Mouse (Mus musculus) embryo, embryonic 11 days (tissue): ENCODE measurements around the gene Efcab9.
"Not testable (repeated sequence)": the region's sequence is repeated elsewhere in the genome, so short reads cannot be mapped to it uniquely, and the experiment has no call there.

Experiments used
- DNase-seq: peaks from one replicate; pipeline ENCODE4 v3.0.0-alpha.2; 2015

The Efcab9 gene

GRCm38 (mm10) chr11:32535646-32536045 is 3.8 kb upstream of the Efcab9 start:
- DNase-seq, result no peak

- DNase-seq, result no peak
These were observed 2.7 kb upstream of the Efcab9 start for GRCm38 (mm10) chr11:32534453-32535075.

GRCm38 (mm10) chr11:32533482-32534261 is 1.8 kb upstream of the Efcab9 start:
- DNase-seq, result peak; percentile 47

DNA sequence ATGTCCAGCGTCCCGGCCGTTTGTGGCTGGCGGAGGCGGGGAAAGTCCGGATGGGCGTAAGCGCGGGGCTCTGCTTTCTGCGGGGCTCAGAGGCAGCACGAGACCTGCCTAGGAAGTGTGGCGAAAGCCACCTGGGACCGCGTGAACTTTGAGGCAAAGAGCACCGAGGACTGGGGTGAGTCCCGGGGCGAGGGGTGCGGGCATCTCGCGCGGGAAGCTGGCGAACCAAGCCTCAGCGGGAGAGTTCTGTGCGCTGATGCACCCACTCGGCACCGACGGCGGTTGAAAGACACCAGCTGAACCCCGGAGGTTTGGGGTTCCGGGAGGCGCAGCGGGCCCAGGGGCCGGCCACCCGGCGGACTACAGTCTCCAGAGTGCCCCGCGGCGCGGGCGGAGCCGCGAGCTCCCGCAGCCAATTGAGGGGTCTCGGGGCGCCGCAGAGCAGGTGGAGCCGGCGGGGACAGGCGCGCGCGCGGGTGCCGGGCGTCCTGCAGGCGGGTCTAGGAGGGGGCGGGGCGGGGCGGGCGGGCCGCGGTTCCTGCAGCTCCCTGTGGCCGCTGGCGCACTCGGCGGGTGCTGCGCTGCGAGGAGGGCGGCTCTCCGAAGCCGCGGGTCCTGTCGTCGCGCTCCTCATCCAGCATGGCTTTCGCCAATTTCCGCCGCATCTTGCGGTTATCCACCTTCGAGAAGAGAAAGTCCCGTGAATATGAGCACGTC is 1.0 kb upstream of the Efcab9 start, which contains the start of gene Stk10:
Stk10 (plus strand) TSS at position 541 of the 717 bp plus-strand sequence.
- DNase-seq, result peak; percentile 94

GRCm38 (mm10) chr11:32530151-32530550 is 1.7 kb downstream of the Efcab9 start:
- no peak for DNase-seq

DNA sequence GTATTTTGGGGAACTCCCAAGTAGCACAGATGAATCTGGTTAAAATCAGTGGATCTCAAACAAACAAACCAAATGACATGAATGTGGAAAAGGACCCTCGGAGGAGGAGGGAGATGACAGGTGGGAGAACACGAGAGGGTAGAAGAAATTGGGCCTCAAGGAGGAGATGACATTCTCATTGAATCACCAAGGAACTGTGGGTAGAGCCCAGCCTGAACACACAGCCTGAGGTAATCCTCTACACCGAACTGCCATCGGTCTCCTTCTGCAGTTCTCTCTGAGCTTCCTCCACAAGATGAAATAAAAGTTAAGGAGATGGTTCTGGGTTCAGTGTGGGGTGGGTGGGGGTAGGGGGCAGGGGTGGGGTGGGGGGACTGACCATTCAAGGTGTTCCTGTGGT is 4.9 kb downstream of the Efcab9 start:
- no peak for DNase-seq

DNA sequence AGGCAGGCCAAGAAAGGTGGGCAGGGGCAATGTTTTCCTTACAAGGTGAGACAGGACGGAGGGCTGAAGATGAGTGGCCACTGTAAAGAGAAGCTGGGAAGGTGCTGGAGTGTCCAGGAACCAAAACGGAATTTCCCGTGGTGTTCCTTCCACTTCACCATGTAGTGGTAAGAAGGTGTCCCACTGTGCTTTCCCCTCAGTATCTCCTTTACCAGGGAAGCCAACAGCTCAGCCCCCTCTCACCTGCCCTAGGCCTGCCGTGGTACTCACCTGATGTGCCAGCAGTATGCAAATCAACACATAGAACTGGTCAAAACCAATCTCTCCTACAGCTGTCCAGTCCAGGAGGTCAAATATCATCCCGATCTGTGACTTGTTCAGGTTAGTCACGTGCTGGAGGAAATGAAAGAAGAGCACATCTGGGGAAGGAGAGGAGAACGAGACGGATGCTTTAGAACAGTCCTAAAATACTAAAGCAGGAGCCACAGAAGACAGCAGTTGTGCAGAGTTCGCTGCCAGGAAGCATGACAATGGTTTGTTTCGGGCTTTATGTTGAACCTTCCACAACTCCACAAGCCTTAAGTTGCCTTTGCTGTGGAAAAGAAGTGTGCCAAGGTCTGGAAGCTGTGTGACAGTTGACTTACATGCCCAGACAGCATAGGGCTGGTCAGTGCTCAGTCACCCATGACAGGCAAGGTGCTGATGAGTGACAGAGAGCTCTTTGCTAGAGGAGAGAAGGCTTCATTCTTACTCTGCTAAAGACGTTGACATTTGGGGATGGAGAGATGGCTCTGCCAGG is 7.6 kb downstream of the Efcab9 start:
- no peak for DNase-seq

DNA sequence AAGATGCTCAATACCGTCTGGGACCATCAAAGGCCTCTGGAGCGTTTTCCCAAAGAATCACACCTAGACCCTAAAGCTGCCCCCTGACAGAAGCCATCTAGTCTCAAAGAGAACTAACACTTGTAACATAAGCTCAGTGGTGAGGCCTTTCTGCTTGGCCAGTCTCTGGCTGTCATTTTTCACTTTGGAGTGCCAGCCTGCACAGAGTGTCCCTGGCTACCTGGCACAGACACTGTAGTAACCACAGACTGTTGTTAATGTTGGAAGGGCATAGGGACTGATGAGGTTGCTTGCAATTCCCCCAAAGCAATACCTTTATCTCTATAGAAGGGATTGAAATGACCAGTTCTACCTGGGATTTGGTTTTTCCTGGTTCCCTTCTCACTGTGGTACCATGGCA is 10.6 kb downstream of the Efcab9 start:
- no peak for DNase-seq

DNA sequence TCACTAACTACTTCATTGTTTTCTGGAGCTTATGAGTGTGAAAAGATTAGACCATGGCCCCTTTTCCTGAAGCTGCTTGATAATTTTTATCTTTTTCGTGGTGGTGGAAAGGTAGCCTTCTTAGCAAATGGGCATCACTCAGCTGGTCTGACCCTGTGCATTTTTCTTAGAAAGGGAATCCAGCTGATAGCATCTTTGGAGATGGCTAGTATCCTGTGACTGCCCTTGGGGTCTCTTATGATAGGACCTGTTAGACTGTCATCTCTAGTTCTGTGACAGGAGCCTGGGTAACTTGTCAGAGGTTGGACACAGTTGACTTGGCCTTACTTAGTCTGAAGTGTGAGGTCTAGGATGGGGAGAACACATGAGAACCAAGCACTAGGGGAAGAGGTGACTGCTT is 12.5 kb downstream of the Efcab9 start:
- DNase-seq, result no peak

DNA sequence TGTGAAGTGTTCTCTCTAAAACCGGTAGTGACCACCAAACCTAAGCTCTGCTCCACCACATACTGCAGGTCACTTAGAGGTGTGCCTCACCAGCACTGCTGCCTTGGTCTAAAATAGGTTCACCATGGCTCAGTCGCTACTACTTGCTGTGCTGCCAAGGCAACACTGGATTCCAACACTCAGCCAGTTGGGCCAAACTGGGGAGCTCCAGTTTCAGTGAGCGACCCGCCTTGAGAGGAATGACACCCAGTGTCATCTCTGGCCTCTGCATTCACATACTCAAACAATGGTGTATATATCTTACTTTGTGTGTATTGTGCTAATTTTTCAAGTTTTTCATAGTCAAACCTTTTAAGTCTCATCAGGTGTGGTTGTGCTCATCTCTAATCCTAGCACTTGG is 13.1 kb downstream of the Efcab9 start:
- DNase-seq, result no peak

GRCm38 (mm10) chr11:32516916-32517712 is 14.8 kb downstream of the Efcab9 start:
- DNase-seq, result no peak

DNA sequence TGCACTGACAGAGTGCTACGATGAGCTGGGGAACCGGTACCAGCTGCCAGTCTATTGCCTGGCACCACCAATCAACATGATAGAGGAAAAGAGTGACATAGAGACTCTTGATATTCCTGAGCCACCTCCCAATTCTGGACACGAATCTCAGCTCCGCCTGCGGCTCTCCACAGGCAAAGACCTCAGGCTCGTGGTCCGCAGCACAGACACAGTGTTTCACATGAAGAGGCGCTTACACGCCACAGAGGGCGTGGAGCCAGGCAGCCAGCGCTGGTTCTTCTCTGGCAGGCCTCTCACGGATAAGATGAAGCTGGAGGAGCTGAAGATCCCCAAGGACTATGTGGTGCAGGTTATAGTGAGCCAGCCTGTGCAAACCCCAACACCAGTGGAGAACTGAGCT is 15.8 kb downstream of the Efcab9 start:
- no peak for DNase-seq

DNA sequence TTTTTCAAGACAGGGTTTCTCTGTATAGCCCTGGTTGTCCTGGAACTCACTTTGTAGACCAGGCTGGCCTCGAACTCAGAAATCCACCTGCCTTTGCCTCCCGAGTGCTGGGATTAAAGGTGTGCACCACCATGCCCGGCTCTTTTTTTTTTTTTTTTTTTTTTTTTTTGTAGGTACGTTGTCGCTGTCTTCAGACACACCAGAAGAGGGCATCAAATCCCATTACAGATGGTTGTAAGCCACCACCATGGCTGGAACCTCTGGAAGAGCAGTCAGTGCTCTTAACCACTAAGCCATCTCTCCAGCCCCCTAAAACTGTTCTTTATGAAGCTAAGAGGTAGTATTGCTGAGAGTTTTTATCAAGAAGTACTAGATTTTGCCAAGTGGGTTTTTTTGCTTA is 17.0 kb downstream of the Efcab9 start:
- DNase-seq, result not testable (repeated sequence)

GRCm38 (mm10) chr11:32510930-32511329 is 21.0 kb downstream of the Efcab9 start:
- no peak for DNase-seq

GRCm38 (mm10) chr11:32505091-32505739 is 26.7 kb downstream of the Efcab9 start:
- DNase-seq, result no peak

- no peak for DNase-seq
These were observed 28.2 kb downstream of the Efcab9 start for GRCm38 (mm10) chr11:32503711-32504110.

GRCm38 (mm10) chr11:32499931-32500330 is 31.9 kb downstream of the Efcab9 start:
- no peak for DNase-seq

DNA sequence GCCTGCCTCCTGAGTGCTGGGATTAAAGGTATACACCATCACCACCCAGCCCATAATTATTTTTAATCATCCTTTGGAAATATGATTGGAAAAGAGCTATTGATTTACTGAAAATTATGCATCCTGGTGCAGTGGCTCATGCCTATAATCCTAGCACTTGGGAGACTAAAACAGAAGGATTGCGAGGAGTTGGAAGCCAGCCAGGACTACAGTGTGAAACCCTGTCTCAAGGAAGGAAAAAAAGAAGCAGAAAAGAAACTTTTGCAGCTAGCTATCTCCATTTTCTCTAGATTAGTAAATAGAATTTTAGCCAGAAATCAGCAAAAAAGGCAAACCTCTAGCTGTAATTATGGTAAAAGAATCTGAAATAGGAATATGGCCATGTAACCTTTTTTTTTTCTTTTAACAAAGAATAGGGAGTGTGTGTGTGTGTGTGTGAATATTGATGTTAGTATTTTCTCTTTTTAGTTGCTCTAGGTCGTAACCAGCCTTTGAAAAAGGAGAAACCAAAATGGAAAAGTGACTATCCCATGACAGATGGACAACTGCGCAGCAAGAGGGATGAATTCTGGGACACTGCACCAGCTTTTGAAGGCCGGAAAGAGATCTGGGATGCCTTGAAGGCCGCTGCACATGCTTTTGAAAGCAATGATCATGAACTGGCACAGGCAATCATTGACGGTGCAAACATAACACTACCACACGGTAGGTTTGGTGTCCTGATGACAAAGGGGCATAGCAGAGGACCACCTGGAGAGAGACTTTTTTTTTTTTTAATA is 32.9 kb downstream of the Efcab9 start:
- no peak for DNase-seq

DNA sequence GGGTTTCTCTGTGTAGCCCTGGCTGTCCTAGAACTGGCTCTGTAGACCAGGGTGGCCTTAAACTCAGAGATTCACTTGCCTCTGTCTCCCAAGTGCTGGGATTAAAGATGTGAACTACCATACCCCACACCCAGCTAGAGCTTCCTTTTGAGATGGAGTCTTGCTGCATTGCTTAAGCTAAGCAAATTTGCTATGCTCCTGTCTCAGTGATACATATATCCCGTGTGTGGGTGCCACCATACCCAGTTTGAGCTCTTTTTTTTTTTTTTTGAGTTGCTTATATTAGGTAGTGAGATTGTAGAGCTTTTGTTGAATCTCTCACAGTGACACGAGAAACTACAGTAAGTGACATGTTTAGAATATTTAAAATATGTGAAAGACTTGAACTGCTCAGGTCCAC is 36.6 kb downstream of the Efcab9 start:
- DNase-seq, result no peak

DNA sequence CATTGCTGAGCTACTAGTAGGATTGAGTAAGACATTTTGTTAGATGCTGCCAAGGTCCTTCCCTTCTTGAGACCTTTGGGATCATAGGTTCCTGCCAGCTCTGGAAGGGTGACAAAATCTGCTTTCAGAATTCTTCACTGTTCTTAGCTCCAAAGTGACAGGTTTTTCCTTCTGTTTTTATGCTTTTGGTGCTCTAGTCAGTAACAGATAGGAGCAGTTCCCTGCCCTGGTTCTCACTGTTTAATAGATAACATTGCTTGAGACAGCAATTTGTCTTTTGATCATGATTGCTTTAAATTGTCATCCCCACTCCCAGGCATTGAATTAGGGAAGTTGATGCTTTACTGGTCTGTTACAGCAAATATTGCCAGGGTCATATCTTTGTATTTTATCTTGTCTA is 38.6 kb downstream of the Efcab9 start:
- no peak for DNase-seq

DNA sequence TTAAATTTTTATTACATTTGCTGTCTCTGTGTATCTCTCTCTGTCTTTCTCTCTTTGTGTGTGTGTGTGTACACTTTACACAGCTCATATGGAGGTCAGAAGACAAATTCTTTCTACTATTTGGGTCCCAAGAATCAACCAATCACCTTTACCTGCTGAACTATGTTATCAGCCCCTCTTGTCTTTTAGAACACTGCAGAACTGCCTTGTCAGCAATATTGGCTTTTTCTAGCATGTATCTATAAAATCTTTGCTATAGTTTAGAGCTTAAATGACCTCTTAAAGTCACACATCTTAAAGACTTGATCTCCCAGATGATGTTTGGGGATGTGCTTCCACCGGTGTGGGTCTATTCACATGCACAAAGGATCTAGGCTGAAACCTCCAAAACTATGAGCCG is 40.8 kb downstream of the Efcab9 start:
- no peak for DNase-seq
